Mouse (Mus musculus) left cerebral cortex, postnatal 36 days (tissue): Measurements from ENCODE around the gene Gm10643. TPM values are rescaled to one million over a fixed set of nuclear protein-coding genes. Genes with fewer than 3 reads are reported as not detected.

Experiments
- DNase-seq, 2 experiments: peaks; one replicate each; pipeline ENCODE4 v3.0.0; 2021 to 2022; ENCODE audit warnings: low spot score in 2 of 2, mixed read lengths in 1 of 2
- intact Hi-C: fragments of 180-260 bp; cut with DNase I; formaldehyde crosslinking; loops from one replicate; pipeline ENCODE4 v1.15.1; 2025
- total RNA-seq, 2 experiments: library from RNA; stranded (reverse); gene quantifications; 2 replicates each; pipeline ENCODE4 v1.2.3; 2021

Gm10643 gene
- 1 to 10 TPM; 4.1 to 4.4 TPM for total RNA-seq

- intact Hi-C loops = loop anchor here (5.0 kb wide), 1 partner anchor 53 kb away; the partner anchor contains the start of gene 2210011C24Rik
- DNase-seq = no peak
Measured at GRCm38 (mm10) chr8:84065037-84065436, at the start of gene Gm10643. Gene Gm10643 (minus strand): TSS chr8:84065137.

GRCm38 (mm10) chr8:84106216-84107040 is 41.5 kb upstream of the Gm10643 start:
- intact Hi-C loops = loop anchor here (5.0 kb wide), 1 partner anchor 69 kb away; no protein-coding TSS in a partner anchor
- DNase-seq = no peak

DNA sequence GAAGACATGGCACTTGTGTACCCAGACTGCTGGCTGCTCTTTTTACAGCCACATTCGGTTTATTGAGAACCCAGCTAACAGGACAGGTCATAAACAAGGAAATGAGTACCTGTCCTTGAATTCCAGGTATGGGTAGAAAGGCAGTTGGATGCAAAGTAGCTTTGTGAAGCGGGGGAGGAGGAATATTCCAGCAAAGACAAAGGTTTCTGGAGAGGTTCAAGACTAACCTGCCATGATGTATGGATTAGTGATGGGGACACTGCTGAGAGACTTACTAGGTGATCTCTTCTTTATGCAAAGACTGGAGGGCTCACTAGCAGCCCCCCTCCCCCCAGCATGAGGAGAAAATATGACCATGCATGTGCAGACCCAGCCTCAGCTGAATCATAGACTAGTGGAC is 40.7 kb upstream of the Gm10643 start:
- DNase-seq = no peak
- intact Hi-C loops = loop anchor here (5.0 kb wide), 1 partner anchor 68 kb away; no protein-coding TSS in a partner anchor

- intact Hi-C loops = loop anchor here (5.0 kb wide), 1 partner anchor 68 kb away; no protein-coding TSS in a partner anchor
- peak; percentile 94 to 96 for DNase-seq
Measured at GRCm38 (mm10) chr8:84104697-84105609, 40.0 kb upstream of the Gm10643 start, which contains the start of gene Dcaf15. Gene Dcaf15 (minus strand): TSS chr8:84104768.

DNA sequence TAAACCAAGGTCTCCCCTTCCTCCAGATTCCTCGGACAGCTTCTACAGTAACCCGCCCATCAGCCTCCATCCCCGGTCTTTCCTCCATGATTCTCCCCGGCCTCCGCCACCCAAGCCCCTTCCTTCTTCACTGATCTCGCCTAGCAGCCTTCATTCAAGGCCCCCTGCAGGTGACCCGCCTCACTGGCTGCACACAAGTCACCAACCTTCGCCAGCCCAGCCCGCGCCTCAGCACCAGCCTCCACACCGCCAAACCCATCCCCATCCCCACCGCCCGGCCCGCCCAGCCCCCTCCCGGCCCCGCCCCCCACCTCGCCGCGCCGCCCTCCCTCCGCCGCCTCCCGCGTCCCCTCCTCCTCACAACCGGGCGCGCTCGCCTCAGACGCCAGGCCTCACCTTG is 39.3 kb upstream of the Gm10643 start:
- intact Hi-C loops = no loop called here
- peak in 1 of 2 experiments; percentile 44 for DNase-seq

- intact Hi-C loops = no loop called here
- DNase-seq = no peak
Measured at GRCm38 (mm10) chr8:84103601-84104000, 38.7 kb upstream of the Gm10643 start.

GRCm38 (mm10) chr8:84101476-84102270 is 36.7 kb upstream of the Gm10643 start:
- DNase-seq = no peak
- intact Hi-C loops = no loop called here

DNA sequence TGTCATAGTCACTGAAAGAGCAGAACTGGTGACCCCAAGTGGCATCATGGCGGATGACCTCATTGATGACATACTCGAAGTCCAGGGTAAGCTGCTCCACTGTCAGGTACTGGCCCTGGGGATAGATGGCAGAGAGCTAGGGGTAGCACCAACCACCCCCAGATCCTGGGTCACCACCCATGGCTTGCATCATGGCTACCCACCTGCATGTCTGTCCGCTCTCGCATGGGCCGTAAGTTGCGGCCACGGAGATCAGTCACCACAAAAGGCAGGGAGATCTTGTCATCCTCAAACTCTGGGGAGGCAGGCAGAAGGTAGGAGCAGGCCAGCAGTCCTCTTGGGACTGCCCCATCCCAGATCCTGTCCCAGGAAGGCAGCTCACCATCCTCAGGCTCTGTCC is 33.4 kb upstream of the Gm10643 start:
- intact Hi-C loops = loop anchor here (5.0 kb wide), 1 partner anchor 34 kb away; no protein-coding TSS in a partner anchor
- DNase-seq = no peak

- intact Hi-C loops = loop anchor here (5.0 kb wide), 1 partner anchor 36 kb away; no protein-coding TSS in a partner anchor
Measured at GRCm38 (mm10) chr8:84096061-84096460, 31.1 kb upstream of the Gm10643 start.

DNA sequence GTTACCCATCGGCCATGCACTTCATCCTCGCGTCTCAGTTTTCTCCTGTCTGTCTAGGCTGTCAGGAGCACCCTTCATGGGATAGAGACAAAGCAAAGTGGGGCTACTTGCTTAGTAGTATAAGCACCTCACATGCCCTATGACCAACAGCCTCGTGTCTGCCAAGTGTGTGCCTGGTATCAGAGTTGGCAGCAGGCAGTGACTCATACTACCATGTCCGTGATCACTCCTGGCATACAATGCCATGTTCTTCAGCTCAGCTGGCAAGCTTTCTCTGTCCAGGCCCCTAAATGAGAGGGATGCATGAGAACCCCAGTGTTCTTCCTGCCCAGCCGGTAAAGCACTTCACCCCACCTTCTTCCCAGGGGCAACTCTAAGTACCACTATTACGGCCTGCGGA is 25.6 kb upstream of the Gm10643 start:
- no peak for DNase-seq
- intact Hi-C loops = no loop called here

More at GRCm38 (mm10) chr8:84096061-84096460, 31.1 kb upstream of the Gm10643 start:
- peak in 1 of 2 experiments; percentile 3 for DNase-seq

- intact Hi-C loops = no loop called here
- no peak for DNase-seq
Measured at GRCm38 (mm10) chr8:84089277-84089676, 24.3 kb upstream of the Gm10643 start.

DNA sequence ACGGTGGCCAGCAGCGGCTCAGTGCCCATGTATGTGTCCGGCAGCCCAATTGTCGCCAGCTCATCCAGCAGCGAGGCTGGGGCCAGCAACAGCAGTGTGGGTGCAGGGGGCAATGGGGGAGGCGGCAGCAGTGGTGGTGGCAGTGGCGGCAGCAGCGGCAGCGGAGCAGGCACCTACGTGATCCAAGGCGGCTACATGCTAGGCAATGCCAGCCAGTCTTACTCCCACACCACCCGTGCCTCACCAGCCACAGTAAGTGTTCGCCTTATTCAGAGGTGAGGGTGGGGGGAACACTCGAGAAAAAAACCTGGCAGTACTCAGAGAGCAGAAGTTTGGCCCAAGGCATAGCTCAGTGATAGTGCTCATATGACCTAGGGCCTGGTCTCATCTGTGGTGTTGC is 22.9 kb upstream of the Gm10643 start:
- intact Hi-C loops = no loop called here
- DNase-seq = no peak

GRCm38 (mm10) chr8:84087156-84087555 is 22.2 kb upstream of the Gm10643 start:
- intact Hi-C loops = no loop called here
- DNase-seq = no peak

GRCm38 (mm10) chr8:84084341-84085115 is 19.6 kb upstream of the Gm10643 start:
- no peak for DNase-seq
- intact Hi-C loops = no loop called here

DNA sequence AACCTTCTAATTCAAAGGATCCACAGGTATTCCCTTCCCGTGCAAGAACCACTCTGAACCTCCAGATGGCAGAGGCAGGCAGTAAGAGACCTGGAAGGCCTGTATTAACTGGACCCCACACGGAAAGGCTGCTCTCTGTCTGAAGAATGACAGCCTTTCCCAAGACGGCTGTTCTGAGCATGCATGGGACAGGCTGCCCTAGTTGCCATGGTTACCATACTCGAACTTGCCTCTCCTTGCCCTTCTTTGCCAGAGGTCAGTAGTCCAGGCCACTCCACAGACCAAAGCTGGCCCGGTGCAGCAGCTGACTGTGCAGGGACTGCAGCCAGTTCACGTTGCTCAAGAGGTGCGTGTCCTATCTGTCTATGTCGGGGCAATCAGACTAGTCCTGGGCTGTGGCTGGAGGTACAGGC is 18.9 kb upstream of the Gm10643 start:
- DNase-seq = no peak
- intact Hi-C loops = no loop called here

DNA sequence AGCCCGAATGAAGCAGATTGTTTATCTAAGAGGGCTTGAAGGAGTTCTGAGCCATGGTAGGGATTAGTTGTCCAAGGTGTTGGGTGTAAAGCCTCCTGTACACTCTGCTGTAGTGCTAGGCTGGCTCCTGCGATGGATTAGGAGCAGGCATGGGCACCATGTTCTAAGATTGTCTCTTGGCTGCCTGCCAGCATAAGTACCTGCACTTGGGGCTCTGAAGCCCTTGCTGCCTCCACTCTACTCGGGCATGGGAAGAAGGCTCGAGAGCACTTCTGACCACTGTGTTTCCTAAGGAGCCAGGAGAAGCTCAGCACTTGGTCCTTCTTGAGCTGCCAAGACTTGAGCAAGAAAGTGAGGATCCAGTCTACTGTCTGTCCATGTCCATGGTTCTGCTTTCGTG is 14.3 kb upstream of the Gm10643 start:
- DNase-seq = no peak
- intact Hi-C loops = no loop called here

DNA sequence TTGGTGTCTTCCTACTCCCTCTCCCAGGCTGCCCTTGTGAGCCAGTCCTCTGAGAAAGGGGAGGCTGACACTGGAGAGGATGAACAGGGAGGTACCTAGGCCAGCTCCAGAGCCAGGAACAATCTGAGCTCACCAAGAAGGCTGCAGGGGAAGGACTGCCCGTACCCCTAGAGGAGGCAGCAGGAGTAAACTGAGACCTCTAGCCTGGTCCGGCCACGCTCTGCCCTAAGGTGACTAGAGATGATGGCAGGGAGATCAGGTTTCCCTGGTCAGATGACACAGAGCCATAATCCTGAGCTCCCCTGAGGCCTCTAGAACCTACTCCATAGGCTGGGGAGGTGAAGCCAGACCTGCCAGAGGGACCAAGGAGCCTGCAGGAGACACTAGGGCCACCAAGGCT is 11.9 kb upstream of the Gm10643 start:
- intact Hi-C loops = no loop called here
- DNase-seq = no peak

DNA sequence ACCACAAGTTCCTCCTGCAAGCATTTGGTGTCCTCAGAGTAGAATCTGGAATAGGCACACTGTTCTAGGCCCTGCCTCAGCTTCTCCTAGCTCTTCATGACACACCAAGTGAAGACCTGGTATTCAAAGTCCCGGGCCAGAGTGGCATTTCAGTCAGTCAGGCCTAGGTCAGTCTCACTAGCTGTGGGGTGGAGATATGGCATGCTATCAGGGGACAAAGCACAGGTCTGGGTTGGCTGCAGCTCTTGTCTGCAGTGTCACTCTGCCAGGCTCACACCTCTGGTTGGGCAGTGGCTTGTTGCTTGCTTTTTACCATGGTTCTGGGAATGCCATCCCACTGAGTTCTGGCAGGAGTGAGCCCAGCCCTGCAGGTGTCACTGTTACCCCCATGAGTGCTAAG is 11.5 kb upstream of the Gm10643 start:
- intact Hi-C loops = no loop called here
- DNase-seq = no peak
